Mouse (Mus musculus): Measurements from ENCODE around the gene Fam3b. TPM values are rescaled to one million over a fixed set of nuclear protein-coding genes. Genes with fewer than 3 reads are reported as not detected.

Fam3b gene
- polyA plus RNA-seq, 1 experiment = not detected

GRCm38 (mm10) chr16:97421671-97422070 lies 92.9 kb downstream of the Fam3b start:
- no peaks in the 10 kb centered on the region for H3K27me3 ChIP-seq (ENCODE audit: control insufficient read depth, insufficient read depth, insufficient read length)
- TF ChIP-seq E2F4 (IDR thresholded peaks at IDR 0.05; ENCODE audit: insufficient read depth) (no peak), SRF (IDR thresholded peaks at IDR 0.05; ENCODE audit: control insufficient read depth, insufficient read length, low read depth) (no peak), MYOG (IDR thresholded peaks at IDR 0.05; ENCODE audit: control insufficient read depth in 1 of 3, insufficient read depth in 1 of 3, insufficient read length in 2 of 3, low read depth in 2 of 3) (no peak), POLR2AphosphoS2 (IDR thresholded peaks at IDR 0.05; ENCODE audit: insufficient read length, low read depth) (no peak), REST (IDR thresholded peaks at IDR 0.05; ENCODE audit: insufficient read depth, insufficient read length) (no peak), CEBPB (IDR thresholded peaks at IDR 0.05; ENCODE audit: insufficient read depth, poor library complexity, severe bottlenecking) (no peak), TCF12 (IDR thresholded peaks at IDR 0.05; ENCODE audit: insufficient read depth, poor library complexity, severe bottlenecking) (no peak), TCF3 (IDR thresholded peaks at IDR 0.05; ENCODE audit: insufficient read length, low read depth) (no peak), MAX (IDR thresholded peaks at IDR 0.05; ENCODE audit: low read depth) (no peak), MYOD1 (IDR thresholded peaks at IDR 0.05; ENCODE audit: control insufficient read depth in 1 of 3, insufficient read length in 2 of 3, low read depth in 2 of 3) (no peak), POLR2A (IDR thresholded peaks at IDR 0.05; ENCODE audit: insufficient read length, low read depth) (no peak), USF1 (IDR thresholded peaks at IDR 0.05; ENCODE audit: low read depth) (no peak)
- H3K4me3 ChIP-seq = no peak overlapping the region
- H3ac ChIP-seq (ENCODE audit: control insufficient read depth, insufficient read length) = no peak overlapping the region
- H3K4me2 ChIP-seq (ENCODE audit: low read depth) = no peak overlapping the region
- no peaks in the 10 kb centered on the region for H3K36me3 ChIP-seq (ENCODE audit: control insufficient read depth, insufficient read depth)
- no peaks in the 10 kb centered on the region for H3K79me2 ChIP-seq (ENCODE audit: control insufficient read depth, insufficient read depth)

Other genes with a start within 250 kb of the Fam3b start
- gene Bace2, start 158.1 kb downstream of the Fam3b start, polyA plus RNA-seq (2012; fragmentation: generic; extraction: Trizol) = 0.53 TPM
- 0.02 TPM for gene Mx1, start 51.9 kb downstream of the Fam3b start, polyA plus RNA-seq (2012; fragmentation: generic; extraction: Trizol)
- gene Tmprss2, start 96.4 kb upstream of the Fam3b start, polyA plus RNA-seq (2012; fragmentation: generic; extraction: Trizol) = 0.05 TPM
- not detected for gene Ripk4, start 249.0 kb upstream of the Fam3b start, polyA plus RNA-seq (2012; fragmentation: generic; extraction: Trizol)

Data from myocyte (in vitro differentiated cells).